Mouse (Mus musculus) hindbrain, embryonic 15.5 days (tissue): ENCODE data around the gene Dlx4. TPM values are rescaled to one million over a fixed set of nuclear protein-coding genes. Genes with fewer than 3 reads are reported as not detected.

Experiments used
- ATAC-seq: fragments of 200-750 bp; cut with Nextera tagmentation; 2 replicates; pipeline ENCODE4 v1.8.0; 2017; ENCODE audit warnings: low read depth, moderate number of reproducible peaks, moderate TSS enrichment; ENCODE audit not compliant: low FRiP score
- H3K27ac ChIP-seq: fragments of 300-500 bp; sonication (generic); replicated peaks from 2 replicates; pipeline ENCODE4 v1.5.1; 2015; ENCODE audit warnings: mild to moderate bottlenecking, inconsistent platforms
- H3K27me3 ChIP-seq: fragments of 300-500 bp; sonication (generic); 2 replicates; pipeline ENCODE4 v1.6.1; 2015; ENCODE audit warnings: control low read depth, inconsistent platforms
- H3K36me3 ChIP-seq: fragments of 300-500 bp; sonication (generic); 2 replicates; pipeline ENCODE4 v1.6.1; 2015; ENCODE audit warnings: control low read depth, inconsistent platforms
- H3K4me1 ChIP-seq: fragments of 300-500 bp; sonication (generic); replicated peaks from 2 replicates; pipeline ENCODE4 v1.6.1; 2015; ENCODE audit warnings: control low read depth, inconsistent platforms
- H3K4me2 ChIP-seq: fragments of 300-500 bp; sonication (generic); 2 replicates; pipeline ENCODE4 v1.6.1; 2015; ENCODE audit warnings: moderate library complexity, mild to moderate bottlenecking, inconsistent platforms
- H3K4me3 ChIP-seq: fragments of 300-500 bp; sonication (generic); 2 replicates; pipeline ENCODE4 v1.5.1; 2015; ENCODE audit warnings: mild to moderate bottlenecking, inconsistent platforms
- H3K9ac ChIP-seq: fragments of 300-500 bp; sonication (generic); 2 replicates; pipeline ENCODE4 v1.6.1; 2015; ENCODE audit warnings: inconsistent platforms
- H3K9me3 ChIP-seq: fragments of 300-500 bp; sonication (generic); 2 replicates; pipeline ENCODE4 v1.6.1; 2016; ENCODE audit warnings: control low read depth, inconsistent platforms
- WGBS: fragments of 180-500 bp; shearing (Covaris S2); methylation state at CpG from one replicate; pipeline ENCODE4 v1.1.7; 2015; 5-methylcytosine and 5-hydroxymethylcytosine counted together
- polyA plus RNA-seq: library from polyadenylated mRNA; unstranded; fragments of >200 nt; fragmentation: Nextera tagmentation; extraction: Ambion mirVana; gene quantifications from 2 replicates; pipeline ENCODE4 v1.2.1, GENCODE M21; 2015

Dlx4 gene
- not detected in 2 replicates for polyA plus RNA-seq

GRCm38 (mm10) chr11:95145851-95146403 is at the start of gene Dlx4:
TSS of gene Dlx4 (minus strand) at chr11:95146263.
- Histone ChIP-seq H3K27ac (no peak within 1 kb of the TSS), H3K36me3 (no peaks in the 10 kb centered on the region), H3K9ac (peak within 1 kb of the TSS; percentile 17; the same call in 1 of the 2 replicates), H3K9me3 (no peaks in the 10 kb centered on the region), H3K4me2 (peak within 1 kb of the TSS; percentile 67), H3K27me3 (peaks cover 88% of the 10 kb centered on the region), H3K4me3 (peak within 1 kb of the TSS; percentile 36), H3K4me1 (peaks cover 38% of the 10 kb centered on the region)
- WGBS: under 1% methylated on average over 48 of the region's 48 CpGs
- no peak for ATAC-seq

DNA sequence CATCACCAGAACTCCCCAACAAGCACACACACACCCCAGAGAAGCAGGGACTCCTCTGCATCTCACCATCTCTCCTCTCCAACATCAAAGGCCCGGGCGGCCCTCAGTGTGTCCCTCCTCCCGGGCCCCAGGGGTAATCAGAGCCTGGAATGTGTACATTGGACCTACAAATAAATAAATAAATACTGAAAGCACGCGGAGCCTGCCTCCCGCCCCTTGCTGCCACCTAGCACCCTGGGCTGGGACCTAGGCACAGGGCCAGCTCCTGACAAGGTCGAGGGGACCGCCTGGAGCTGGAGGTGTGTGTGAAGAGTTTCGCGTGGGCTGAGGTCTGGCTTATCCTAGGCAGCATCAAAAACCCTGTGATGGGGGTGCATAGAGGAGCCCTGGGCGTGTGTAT is 43.8 kb upstream of the Dlx4 start:
- Histone ChIP-seq H3K27ac (no peak overlapping the region), H3K36me3 (no peaks in the 10 kb centered on the region), H3K4me1 (peaks cover 8% of the 10 kb centered on the region), H3K9ac (no peak overlapping the region), H3K27me3 (no peaks in the 10 kb centered on the region), H3K4me3 (no peak overlapping the region), H3K4me2 (no peak overlapping the region), H3K9me3 (no peaks in the 10 kb centered on the region)
- ATAC-seq: no peak
- WGBS: 74% methylated on average over 11 of the region's 11 CpGs

GRCm38 (mm10) chr11:95186826-95187225 is 40.8 kb upstream of the Dlx4 start:
- no peaks in the 10 kb centered on the region for H3K36me3 ChIP-seq
- H3K4me3 ChIP-seq: no peak overlapping the region
- no peak for ATAC-seq
- no peak overlapping the region for H3K27ac ChIP-seq
- no peak overlapping the region for H3K9ac ChIP-seq
- WGBS: 99% methylated on average over 7 of the region's 7 CpGs
- H3K27me3 ChIP-seq: no peaks in the 10 kb centered on the region
- H3K4me2 ChIP-seq: no peak overlapping the region
- no peaks in the 10 kb centered on the region for H3K9me3 ChIP-seq
- H3K4me1 ChIP-seq: peaks cover 18% of the 10 kb centered on the region

DNA sequence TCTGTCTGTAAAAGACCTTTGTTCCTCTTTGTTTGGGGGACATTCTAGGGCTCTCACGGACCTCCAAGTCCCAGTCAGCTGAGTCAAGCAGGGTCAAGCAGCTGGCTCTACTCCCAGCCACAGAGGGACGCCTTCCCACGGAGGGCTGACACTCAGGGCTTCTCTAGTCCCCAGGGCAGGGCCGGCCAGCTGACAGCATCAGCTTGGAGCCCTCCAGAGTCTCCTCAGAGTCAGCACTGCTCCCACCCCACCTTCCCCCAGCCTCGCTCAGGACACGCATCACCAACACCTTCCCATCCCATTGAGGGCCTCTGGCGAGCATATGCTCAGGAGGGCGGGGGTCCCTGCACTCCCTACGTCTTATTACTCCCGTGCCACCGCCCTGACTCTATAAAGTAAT is 39.6 kb upstream of the Dlx4 start:
- Histone ChIP-seq H3K4me1 (peaks cover 18% of the 10 kb centered on the region), H3K4me3 (no peak overlapping the region), H3K36me3 (no peaks in the 10 kb centered on the region), H3K27ac (no peak overlapping the region), H3K9ac (no peak overlapping the region), H3K9me3 (no peaks in the 10 kb centered on the region), H3K4me2 (no peak overlapping the region), H3K27me3 (no peaks in the 10 kb centered on the region)
- ATAC-seq: no peak
- 22% methylated on average over 11 of the region's 11 CpGs for WGBS

GRCm38 (mm10) chr11:95184561-95184960 is 38.5 kb upstream of the Dlx4 start:
- H3K27ac ChIP-seq: no peak overlapping the region
- H3K9me3 ChIP-seq: no peaks in the 10 kb centered on the region
- ATAC-seq: no peak
- H3K4me3 ChIP-seq: no peak overlapping the region
- no peak overlapping the region for H3K9ac ChIP-seq
- H3K4me1 ChIP-seq: peaks cover 18% of the 10 kb centered on the region
- no peak overlapping the region for H3K4me2 ChIP-seq
- no peaks in the 10 kb centered on the region for H3K27me3 ChIP-seq
- H3K36me3 ChIP-seq: no peaks in the 10 kb centered on the region
- 37% methylated on average over 5 of the region's 5 CpGs for WGBS

DNA sequence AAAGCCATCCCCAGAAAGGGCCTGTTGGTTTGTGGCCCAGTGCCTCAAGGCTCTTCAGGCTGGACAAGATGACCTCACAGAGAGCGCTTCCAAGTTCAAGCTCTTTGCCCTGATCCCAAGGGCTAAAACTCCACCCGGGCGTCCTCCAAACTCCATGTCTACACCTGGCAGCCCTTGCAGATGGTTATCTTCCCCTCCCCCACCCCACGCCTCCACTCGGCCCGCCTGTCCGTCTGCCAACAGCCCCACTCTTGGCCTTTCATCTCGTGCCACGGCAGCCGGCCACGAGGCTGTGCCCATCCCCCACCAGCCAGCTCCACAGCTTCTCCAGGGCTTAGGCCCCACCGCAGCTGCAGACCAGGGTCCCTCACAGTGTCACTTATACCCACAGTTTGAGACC is 33.2 kb upstream of the Dlx4 start:
- H3K9ac ChIP-seq: no peak overlapping the region
- no peak overlapping the region for H3K4me2 ChIP-seq
- H3K4me1 ChIP-seq: peaks cover 6% of the 10 kb centered on the region; the same call in 1 of the 2 replicates
- no peak overlapping the region for H3K27ac ChIP-seq
- whole genome bisulfite sequencing: 60% methylated on average over 12 of the region's 12 CpGs
- no peaks in the 10 kb centered on the region for H3K27me3 ChIP-seq
- no peak overlapping the region for H3K4me3 ChIP-seq
- no peak for ATAC-seq
- H3K36me3 ChIP-seq: no peaks in the 10 kb centered on the region
- H3K9me3 ChIP-seq: no peaks in the 10 kb centered on the region

DNA sequence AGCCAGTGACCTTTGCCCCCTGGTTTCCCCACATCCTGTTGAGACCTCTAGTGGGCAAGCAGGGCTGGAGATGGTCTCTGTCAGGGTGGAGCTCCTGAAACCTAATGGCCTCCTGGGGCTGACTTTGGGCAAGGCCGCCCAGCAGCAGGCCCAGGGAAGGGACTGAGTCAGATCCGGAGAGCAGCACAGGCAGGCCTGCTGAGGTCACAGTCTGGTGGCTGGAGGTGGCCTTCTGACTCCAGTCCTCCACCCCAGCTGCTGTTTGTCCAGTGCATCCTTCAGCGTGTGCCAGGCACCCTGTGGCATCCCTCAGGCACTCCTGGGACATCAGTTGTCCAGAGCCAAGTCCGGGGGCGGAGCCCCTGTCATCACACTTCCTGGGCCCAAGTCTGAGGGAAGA is 19.8 kb upstream of the Dlx4 start:
- Histone ChIP-seq H3K27me3 (no peaks in the 10 kb centered on the region), H3K4me1 (no peaks in the 10 kb centered on the region), H3K9ac (no peak overlapping the region), H3K4me2 (no peak overlapping the region), H3K27ac (no peak overlapping the region), H3K9me3 (no peaks in the 10 kb centered on the region), H3K36me3 (no peaks in the 10 kb centered on the region), H3K4me3 (no peak overlapping the region)
- 71% methylated on average over 5 of the region's 5 CpGs for WGBS
- ATAC-seq: no peak

DNA sequence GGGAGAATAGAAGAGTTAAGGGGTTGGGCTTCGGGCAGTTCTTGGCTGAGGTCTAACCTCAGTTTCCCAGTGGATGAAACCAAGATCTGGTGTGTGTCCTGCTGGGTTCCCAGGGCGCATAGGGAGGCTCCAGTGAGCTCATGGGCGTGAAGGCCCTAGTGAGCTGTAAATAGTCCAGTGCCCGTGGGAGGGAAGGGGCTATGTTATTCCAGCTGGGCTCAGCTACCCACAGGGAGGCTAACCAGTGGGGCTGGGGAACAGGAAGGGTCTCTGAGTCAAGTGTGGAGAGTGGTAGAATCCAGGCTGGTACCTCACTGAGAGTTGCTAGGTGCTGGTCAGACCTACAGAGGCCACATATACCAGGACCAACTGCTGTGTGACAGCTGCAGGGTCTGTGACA is 15.6 kb upstream of the Dlx4 start:
- Histone ChIP-seq H3K9ac (no peak overlapping the region), H3K27me3 (no peaks in the 10 kb centered on the region), H3K4me2 (no peak overlapping the region), H3K4me3 (no peak overlapping the region), H3K27ac (no peak overlapping the region), H3K36me3 (no peaks in the 10 kb centered on the region), H3K4me1 (no peaks in the 10 kb centered on the region), H3K9me3 (no peaks in the 10 kb centered on the region)
- no peak for ATAC-seq
- WGBS: 74% methylated on average over 4 of the region's 4 CpGs

GRCm38 (mm10) chr11:95160693-95161092 is 14.6 kb upstream of the Dlx4 start:
- H3K9me3 ChIP-seq: no peaks in the 10 kb centered on the region
- no peak overlapping the region for H3K4me2 ChIP-seq
- H3K27ac ChIP-seq: no peak overlapping the region
- no peak for ATAC-seq
- no peak overlapping the region for H3K9ac ChIP-seq
- no peaks in the 10 kb centered on the region for H3K4me1 ChIP-seq
- H3K36me3 ChIP-seq: no peaks in the 10 kb centered on the region
- 55% methylated on average over 7 of the region's 7 CpGs for WGBS
- no peak overlapping the region for H3K4me3 ChIP-seq
- no peaks in the 10 kb centered on the region for H3K27me3 ChIP-seq

- WGBS: 90% methylated on average over 8 of the region's 8 CpGs
- no peaks in the 10 kb centered on the region for H3K36me3 ChIP-seq
- ATAC-seq: no peak
- no peak overlapping the region for H3K4me3 ChIP-seq
- H3K9me3 ChIP-seq: no peaks in the 10 kb centered on the region
- H3K27me3 ChIP-seq: no peaks in the 10 kb centered on the region
- H3K27ac ChIP-seq: no peak overlapping the region
- H3K9ac ChIP-seq: no peak overlapping the region
- no peaks in the 10 kb centered on the region for H3K4me1 ChIP-seq
- H3K4me2 ChIP-seq: no peak overlapping the region
Observed at GRCm38 (mm10) chr11:95159763-95160371, 13.8 kb upstream of the Dlx4 start.

DNA sequence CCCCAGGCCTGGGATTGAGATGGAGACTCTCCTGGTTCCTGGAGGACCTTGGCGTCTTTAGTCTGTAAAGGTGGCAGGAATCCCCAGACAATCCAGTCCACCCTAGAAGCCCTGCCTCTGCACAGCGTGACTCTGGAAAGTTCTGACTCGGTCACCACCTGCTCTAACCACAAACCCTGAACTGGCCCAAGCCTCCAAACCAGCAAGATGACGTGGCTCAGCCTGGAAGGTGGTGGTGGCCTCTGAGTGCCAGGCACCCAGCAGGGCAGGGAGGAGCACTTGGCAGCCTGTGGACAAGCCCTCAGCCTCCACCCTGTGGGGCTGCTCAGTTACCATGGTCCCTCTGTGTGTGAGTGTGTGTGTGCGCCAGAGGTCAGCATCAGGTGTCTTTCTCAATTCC is 11.8 kb upstream of the Dlx4 start:
- Histone ChIP-seq H3K9ac (no peak overlapping the region), H3K4me3 (no peak overlapping the region), H3K27ac (no peak overlapping the region), H3K4me1 (no peaks in the 10 kb centered on the region), H3K36me3 (no peaks in the 10 kb centered on the region), H3K9me3 (no peaks in the 10 kb centered on the region), H3K27me3 (peaks cover 11% of the 10 kb centered on the region), H3K4me2 (no peak overlapping the region)
- ATAC-seq: no peak
- WGBS: 75% methylated on average over 5 of the region's 5 CpGs

DNA sequence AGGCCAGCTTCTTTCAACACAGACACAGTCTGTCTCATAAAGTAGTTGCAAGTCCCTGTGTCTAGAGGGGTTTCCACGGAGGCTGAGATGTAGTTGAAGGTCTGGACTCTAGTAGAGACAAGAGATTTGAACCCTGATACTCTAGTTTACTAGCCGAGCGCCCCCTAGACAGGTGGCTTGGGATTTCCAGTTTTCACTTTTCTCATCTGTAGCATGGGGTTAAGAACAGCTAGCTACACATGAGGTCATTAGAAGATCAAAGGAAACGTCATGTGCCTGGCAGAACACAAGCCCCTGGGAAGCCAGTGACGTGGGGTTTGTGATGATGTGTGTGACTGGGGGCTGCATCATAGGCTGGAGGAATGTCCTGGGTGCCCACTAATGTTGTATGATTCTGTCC is 11.3 kb upstream of the Dlx4 start:
- no peaks in the 10 kb centered on the region for H3K9me3 ChIP-seq
- 63% methylated on average over 5 of the region's 5 CpGs for WGBS
- H3K4me3 ChIP-seq: no peak overlapping the region
- H3K27ac ChIP-seq: no peak overlapping the region
- no peaks in the 10 kb centered on the region for H3K4me1 ChIP-seq
- no peak overlapping the region for H3K9ac ChIP-seq
- peaks cover 16% of the 10 kb centered on the region for H3K27me3 ChIP-seq
- ATAC-seq: no peak
- H3K4me2 ChIP-seq: no peak overlapping the region
- H3K36me3 ChIP-seq: no peaks in the 10 kb centered on the region

DNA sequence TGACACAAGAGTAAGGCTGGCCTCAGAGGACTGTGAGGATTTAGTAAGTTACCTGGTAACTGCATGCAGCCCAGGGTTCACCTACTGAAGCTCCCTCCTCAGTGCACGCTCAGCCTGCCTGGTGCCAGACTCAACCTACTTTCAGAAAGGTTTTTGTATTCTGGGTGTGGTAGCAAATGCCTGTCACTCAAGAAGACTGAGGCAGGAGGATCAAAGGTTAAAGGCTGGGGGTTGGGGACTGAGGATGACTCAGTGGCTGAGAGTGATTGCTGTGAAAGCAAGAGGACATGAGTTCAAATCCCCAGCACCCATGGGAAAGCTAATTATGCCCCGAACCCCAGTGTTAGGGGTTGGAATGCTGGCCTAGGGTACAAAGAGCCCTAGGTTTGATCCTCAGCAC is 9.4 kb upstream of the Dlx4 start:
- no peak for ATAC-seq
- Histone ChIP-seq H3K27ac (no peak overlapping the region), H3K9ac (no peak overlapping the region), H3K27me3 (peaks cover 34% of the 10 kb centered on the region), H3K9me3 (no peaks in the 10 kb centered on the region), H3K4me2 (no peak overlapping the region), H3K4me3 (no peak overlapping the region), H3K36me3 (no peaks in the 10 kb centered on the region), H3K4me1 (peaks cover 5% of the 10 kb centered on the region; the same call in 1 of the 2 replicates)
- 85% methylated on average over 2 of the region's 2 CpGs for WGBS
